Mouse (Mus musculus) induced T-regulatory cell, adult 2 months (primary cell): ENCODE measurements around the gene Olfr157.

Source experiments
- DNase-seq: peaks from one replicate; pipeline ENCODE4 v3.0.0-alpha.2; 2012; ENCODE audit warnings: low read depth

Gene Olfr157

DNA sequence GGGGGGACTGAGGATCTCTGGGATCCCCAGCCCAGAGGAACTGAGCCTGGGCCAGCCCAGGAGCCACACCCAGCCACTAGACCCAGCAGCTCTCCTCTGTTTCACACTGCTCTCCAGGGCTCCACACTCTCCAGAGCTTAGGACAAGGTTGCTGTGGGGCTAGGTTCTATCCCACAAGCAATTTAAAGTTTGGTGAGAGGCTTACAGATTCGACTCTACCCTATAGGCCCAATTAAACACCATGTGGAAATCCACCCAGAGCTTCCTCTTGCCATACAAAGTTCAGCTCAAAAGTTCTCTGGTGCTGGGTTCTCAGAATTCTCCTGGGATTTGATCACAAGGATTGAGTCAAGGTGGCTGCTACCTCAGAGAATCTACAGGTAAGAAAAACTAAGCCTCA is at the start of gene Olfr157:
Gene Olfr157 (minus strand): TSS at position 101 of the 400 bp plus-strand sequence.
- DNase-seq: no peak

GRCm38 (mm10) chr4:43884196-43884595 is 44.2 kb upstream of the Olfr157 start:
- no peak for DNase-seq

GRCm38 (mm10) chr4:43879566-43879965 is 39.6 kb upstream of the Olfr157 start:
- no peak for DNase-seq

DNA sequence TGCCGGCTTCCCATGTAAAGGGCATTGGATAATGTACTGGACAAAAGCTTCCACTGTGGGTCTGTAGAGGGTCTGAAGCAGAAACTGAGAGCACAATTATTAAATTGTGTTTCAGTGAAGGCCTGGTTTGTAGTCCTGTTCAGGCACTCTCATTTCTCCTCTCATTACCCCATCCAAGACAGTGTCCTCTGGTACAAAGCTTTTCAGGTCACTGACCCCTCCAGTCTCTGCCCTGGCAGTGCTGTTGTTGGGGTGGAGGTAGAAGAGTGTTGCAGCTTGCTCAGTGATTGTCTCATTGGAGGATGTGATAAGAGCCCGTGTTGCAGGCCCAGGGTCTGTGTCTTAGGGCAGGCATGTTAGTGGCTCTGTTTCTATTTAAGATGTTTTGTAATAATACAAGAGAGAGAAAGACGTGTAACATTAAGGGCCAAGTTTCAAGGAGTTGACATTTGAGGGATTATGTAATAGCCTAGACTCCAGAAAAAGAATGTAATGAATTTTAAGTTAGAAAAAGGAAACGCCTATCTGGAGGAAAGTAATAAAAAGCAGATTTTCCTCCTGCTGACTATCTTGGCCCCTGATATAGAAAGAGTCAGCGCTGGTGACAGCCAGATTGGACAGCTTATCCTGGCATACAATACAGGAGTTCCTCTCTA is 38.2 kb upstream of the Olfr157 start:
- no peak for DNase-seq

GRCm38 (mm10) chr4:43877230-43877629 is 37.2 kb upstream of the Olfr157 start:
- DNase-seq: no peak

DNA sequence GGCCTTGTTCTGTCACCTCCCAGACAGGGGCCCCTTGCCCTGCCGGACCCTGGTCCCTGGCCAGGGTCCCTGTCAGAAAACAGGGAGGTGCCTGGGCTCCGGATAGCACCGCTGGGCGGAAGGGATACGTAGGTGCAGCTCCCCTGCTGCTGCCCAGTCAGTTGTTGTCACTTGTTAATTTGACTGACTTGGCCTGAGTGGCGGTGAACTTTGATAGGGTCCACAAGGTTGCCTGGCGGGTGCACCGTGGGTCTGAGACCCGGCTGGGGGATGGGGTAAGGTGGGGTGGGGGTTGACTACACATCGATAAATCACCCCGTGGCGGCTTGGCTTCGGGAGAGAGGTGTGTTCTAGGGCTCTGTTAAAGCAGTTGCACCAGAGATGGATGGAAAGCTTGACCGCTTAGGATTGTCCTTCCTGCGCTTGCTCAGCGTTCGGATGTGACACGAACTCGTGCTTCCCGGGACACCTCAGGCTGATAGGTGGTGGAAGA is 36.0 kb upstream of the Olfr157 start:
- DNase-seq: no peak

DNA sequence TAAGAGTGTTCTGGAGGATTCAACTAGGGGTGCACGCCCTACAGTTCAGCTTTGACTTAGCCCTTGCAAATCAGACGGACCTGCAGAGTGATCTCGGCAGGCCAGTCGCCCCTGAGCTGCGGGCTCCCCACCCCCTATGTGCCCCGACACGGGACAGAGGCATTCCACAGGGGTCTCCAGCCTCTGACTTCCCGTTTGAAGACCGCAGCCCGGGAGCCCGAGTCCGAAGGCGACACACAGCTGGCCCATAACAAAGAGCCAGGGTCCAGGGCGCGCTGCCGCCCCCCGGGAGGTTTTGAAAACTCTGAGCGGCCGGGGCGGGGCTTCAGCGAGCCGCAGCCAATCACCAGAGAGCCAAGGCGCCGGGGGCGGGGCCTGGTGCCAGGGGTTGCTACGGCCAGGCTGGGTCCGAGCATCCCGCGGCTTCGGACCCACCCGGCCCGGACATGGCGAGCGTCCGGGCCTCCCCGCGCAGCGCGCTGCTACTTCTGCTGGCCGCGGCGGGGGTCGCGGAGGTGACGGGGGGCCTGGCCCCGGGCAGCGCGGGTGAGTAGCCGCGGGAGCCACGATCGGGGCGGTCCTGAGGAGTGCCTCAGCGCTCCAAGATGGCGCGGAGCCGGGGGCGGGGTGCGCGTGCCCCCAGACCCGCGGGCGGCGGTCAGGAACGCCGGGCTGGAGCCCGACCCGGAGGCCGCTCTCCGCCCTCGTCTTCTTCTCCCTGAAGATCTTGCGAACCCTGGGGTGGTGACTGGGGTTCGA is 35.3 kb upstream of the Olfr157 start, which contains the start of gene Reck:
Gene Reck (plus strand): TSS at position 371 of the 759 bp plus-strand sequence.
- DNase-seq: peak; percentile 85

- DNase-seq: no peak
These were observed 34.5 kb upstream of the Olfr157 start for GRCm38 (mm10) chr4:43874501-43874900.

GRCm38 (mm10) chr4:43869821-43870220 is 29.8 kb upstream of the Olfr157 start:
- DNase-seq: no peak

GRCm38 (mm10) chr4:43863298-43863697 is 23.3 kb upstream of the Olfr157 start:
- peak; percentile 12 for DNase-seq

DNA sequence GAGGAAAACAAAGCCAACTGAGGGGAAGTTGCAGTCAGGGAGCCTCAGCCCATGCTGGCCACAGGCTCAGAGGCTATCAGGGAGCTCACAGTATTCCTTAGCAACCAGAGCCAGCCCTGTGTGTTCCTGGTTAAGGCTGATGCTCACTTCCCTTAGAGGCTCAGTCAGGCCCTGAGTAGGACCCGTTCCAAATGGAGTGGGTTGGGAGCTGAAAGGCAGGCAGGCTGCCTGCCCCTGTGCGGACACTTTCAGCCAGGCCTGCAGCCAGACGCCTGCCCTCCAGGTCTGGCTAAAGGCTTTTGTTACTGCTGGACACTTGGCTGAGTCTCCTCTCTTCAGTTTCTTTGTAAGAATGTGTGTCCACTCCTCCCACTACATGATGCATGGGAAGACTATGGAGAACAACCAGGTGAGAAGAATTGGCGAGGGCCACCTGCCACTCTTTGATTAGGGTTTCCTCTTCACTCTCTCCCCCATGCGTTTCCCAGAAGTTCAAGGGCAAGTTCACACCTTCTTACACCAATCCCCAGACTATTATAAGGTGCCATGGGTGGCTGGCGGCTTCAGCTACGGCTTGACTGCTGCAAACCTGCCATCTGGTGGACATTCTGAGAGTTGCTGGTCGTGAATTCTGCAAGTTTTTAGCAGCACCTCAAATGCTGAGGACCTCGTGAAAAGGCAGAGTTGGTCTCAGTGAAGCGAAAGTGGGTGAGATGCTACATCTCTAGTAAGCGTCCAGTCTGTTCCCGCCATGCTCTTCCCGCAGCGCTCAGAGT is 20.9 kb upstream of the Olfr157 start:
- peak; percentile 74 for DNase-seq

- DNase-seq: no peak
These were observed 19.9 kb upstream of the Olfr157 start for GRCm38 (mm10) chr4:43859886-43860285.

- no peak for DNase-seq
These were observed 14.1 kb upstream of the Olfr157 start for GRCm38 (mm10) chr4:43854101-43854500.

DNA sequence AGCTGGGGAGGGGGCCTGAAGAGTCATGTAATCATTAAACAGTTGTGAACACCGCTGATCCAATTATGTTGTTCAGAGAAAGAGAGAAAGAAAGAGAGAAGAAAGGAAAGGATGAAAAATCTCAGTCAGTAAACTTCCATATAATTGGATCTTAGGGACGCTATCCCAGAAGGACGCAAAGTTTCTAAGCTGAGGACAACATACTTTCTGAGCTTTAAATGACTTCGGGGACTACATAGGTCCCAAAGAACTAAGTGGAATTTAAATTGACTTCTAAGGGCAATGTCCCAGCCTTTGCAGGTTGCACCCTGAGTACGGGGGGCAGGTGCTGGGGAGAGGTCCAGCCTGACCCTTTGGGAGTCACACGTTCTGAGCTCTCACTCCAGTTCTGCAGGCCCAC is 11.3 kb upstream of the Olfr157 start, which contains the start of gene Olfr155:
Gene Olfr155 (plus strand): TSS at position 301 of the 400 bp plus-strand sequence.
- DNase-seq: no peak

DNA sequence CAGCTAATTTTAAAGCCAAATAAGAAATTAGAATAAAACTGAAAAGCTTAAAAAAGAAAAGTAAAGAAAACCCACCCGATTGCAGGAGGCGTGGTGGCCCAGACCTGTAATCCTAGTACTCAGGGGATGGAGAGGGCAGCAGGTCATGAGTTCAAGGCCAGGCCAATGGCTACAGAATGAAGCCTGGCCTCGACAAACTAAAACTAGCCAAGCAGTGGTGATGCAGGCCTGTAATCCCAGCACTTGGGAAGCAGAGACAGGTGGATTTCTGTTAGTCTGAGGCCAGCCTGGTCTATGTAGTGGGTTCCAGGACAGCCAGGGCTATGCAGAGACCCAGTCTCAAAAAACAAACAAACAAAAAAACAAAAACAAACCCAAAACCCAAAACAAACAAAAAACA is 1.7 kb downstream of the Olfr157 start:
- no peak for DNase-seq

DNA sequence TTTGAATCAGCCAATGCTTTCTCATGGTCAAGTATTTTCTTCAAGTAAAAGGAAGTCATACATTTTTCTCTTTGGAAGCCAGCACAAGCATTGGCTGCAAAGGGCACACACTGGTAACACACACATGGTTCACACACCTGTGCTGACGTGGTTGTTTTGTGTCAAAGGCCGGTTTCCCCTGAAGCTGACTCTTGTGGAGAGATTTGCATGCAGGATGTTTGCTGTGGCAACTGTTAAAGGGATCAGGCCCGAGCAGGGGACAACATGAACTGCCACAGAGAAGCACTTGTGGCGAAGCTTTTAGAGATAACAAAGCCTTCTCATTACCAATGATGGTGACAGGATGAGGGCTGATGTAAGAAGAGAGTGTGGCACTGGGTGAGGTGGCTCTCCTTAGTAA is 5.3 kb downstream of the Olfr157 start:
- DNase-seq: no peak

DNA sequence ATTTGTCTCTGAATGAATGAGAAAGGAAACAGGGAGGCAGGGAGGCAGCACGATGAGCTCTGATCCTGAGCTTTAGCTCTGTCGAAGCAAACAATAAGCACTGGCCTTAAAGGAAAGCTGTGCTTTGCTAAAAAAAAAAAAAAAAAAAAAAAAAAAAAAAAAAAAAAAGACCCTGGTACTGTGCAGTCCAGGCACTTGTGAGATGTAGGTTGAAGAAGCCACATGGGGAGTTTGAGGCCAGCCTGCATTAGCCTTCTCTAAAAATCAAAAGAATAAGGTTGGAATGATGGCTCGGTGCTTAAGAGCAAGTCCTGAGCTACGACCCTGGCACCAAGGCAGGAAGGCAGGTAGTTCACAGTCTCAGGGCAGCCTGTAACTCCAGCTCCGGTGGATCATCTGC is 6.2 kb downstream of the Olfr157 start:
- no peak for DNase-seq

GRCm38 (mm10) chr4:43832031-43832430 is 8.0 kb downstream of the Olfr157 start:
- peak; percentile 29 for DNase-seq

DNA sequence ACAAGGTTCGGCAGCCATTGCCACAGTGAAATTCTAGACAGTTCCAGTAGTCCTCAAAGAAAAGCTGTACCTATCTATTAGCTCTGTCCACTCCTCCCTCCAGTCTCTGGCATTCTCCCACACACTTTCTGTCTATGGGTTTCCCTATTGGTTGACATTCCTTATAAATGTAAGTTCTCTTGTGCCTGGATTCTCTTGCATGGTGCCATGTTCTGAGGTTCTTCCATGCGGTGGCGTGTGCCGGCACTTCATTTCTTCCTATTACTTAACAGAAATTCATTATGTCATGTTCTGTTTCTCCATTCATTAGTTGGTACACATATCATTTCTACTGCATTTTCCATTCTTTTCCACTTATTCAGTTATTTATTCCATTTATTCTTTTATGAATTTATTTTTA is 11.2 kb downstream of the Olfr157 start:
- no peak for DNase-seq

GRCm38 (mm10) chr4:43823845-43824337 is 16.1 kb downstream of the Olfr157 start, which contains the start of gene Olfr156:
Gene Olfr156 (minus strand): TSS chr4:43823895.
- DNase-seq: no peak

DNA sequence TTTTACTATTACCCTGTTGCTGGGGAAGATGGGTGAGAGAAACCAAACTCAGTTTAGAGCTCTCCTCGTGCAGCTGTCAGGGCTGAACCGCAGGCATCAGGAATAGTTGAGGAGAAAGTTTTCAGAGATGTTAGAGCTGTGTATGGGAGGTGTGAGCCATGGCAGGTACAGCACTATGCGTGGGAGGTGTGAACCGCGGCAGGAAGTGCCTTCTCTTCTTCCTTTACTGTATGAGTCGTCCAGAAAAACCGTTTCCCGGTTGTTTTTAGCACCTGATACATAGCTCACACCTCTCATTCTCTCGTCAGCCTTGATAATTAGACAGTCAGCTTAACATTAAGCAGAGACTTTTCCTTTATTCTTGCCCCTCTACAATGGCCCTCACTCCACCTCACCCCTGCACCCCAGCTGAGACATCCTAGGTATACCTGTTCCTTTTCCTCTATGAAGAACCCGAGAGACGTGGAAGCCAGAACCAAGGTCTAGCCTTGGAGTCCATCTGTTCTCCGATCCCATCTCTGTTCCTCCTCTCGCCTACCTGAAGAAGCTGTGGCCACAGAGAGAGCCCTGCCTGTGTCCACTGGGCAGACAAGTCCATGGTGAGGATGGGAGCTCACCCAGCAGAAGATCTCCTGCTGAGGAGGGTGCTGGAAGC is 17.0 kb downstream of the Olfr157 start:
- peak; percentile 67 for DNase-seq

DNA sequence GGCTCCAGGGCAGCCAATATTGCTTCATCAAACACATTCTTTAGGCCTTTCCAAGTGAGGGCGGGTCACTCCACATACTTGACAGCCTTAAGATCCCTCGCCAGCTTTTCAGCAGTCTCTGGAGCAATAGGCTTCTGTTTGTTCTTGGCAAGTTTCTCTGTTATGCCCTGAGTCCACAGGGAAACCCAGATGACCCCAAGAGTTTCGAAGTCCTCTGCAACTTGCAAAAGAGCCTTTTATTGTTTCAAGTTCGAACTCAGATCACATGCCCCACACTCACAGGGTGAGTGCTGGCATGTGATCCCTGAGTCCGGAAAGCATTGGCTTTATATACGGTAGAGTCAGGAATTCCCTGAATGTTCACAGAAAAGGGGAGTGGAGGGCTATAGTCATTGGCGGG is 41.1 kb downstream of the Olfr157 start:
- no peak for DNase-seq
